Mouse (Mus musculus) cerebellum, postnatal 36 days (tissue): ENCODE results near the gene Ttc23.
A peak's percentile ranks its signal among the peaks of the same experiment; 100 is the strongest.

Source experiments
- DNase-seq, 2 experiments: peaks; one replicate each; pipeline ENCODE4 v3.0.0; 2021 to 2022; ENCODE audit warnings: mixed read lengths in 2 of 2

Gene Ttc23

DNA sequence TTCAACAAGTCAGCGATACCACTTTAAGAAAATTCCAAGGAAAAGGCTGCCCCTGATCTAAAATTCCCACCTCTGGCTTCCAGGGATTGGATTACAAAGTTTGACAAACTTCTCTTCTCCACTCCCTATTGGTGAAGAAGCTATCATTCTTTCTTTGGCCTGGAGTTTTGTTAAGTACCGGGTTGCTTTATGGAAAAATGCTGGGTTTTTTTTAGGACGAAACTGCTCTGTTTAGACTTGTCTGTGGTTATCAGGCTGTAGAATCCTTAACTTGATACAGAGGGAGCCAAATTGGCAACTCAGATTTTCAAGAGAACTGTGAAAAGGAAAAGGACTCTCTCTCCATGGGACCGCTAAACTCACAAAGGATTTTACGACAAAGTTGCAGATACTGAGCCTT is at the start of gene Ttc23:
Gene Ttc23 (plus strand): TSS at position 134 of the 400 bp plus-strand sequence.
- DNase-seq = no peak

DNA sequence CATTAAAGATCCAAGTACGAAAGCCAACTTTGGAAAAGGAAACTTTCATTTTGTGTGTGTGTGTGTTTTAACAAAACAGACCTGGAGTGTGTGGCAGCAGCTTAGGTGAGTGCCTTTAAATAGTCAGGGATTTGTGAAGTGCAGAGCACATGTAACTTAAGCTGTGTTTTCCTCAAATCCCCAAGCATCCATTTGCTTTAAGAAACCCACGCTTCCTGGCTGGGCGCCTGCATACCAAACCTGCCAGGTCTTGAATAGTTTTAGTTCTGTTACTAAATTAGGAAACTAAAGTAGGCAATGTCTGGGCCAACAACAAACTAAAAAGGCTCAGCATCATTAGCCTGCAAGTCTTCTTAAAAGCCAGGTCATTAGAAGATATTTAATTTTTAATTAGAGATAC is 49.2 kb upstream of the Ttc23 start:
- DNase-seq = no peak

DNA sequence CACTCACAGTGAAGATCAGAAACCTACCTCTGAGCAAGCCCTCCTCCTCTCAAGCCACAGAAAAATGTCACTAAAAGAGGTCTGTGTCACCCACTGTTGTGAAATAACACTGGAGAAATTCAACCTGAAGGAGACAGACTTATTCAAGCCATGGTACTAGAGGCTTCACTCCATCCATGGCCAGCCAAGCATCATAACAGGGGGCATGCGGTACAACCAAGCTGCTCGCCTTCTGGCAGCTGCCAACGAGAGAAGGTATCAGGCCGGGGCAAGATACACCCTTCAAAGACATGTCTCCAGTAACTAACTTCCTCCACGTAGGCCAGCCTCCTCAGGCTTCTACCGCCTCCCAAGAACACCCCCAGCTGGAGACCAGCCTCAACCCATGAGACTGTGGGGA is 42.1 kb upstream of the Ttc23 start:
- no peak for DNase-seq

DNA sequence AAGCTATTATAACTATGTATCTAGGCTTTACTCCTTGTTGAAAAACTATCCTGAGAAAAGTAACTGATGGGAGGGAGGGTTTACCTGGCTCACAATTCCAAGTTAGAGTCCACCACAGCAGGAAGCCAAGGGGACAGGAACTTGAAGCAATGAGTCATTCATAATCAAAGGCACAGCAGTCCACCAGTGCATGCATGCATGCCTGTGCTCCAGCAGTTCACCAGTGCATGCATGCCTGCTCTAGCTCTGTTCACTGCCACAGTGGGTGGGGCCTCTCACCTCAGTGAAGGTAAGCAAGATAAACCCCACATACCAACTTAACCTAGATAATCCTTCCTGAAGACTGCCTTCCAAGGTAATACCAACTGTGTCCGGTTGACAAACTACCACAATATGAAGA is 41.0 kb upstream of the Ttc23 start:
- no peak for DNase-seq

DNA sequence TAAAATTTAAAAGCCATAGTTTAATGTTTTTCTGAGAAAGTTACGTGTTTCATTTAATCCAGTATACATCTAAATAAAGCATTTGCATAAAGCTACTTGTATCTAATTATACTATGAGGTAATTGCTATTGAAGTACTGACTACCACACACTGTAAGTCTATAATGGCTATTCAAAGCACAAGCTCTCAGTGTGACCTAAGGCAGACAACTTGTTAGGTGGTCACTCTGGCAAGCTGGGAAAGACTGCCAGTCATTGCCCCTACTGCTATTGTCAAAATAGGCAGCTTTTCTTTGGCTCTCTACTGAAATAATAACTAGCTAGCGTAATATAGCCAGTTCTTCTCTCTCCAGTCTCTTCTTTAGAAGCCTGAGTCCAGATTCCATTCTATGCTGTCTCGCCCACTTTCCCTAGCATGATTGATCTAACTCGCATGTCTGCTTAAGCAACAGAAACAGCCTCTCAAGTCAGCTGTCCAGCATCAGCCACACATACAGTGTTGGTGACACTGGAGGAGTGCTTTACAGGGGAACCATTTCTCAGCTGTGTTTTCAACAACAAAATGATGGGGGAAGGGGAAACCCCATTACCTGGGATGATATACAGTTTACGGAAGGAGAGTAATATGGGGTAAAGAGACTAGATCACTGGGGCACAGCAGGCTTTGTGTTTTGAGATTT is 39.4 kb upstream of the Ttc23 start:
- DNase-seq = no peak

DNA sequence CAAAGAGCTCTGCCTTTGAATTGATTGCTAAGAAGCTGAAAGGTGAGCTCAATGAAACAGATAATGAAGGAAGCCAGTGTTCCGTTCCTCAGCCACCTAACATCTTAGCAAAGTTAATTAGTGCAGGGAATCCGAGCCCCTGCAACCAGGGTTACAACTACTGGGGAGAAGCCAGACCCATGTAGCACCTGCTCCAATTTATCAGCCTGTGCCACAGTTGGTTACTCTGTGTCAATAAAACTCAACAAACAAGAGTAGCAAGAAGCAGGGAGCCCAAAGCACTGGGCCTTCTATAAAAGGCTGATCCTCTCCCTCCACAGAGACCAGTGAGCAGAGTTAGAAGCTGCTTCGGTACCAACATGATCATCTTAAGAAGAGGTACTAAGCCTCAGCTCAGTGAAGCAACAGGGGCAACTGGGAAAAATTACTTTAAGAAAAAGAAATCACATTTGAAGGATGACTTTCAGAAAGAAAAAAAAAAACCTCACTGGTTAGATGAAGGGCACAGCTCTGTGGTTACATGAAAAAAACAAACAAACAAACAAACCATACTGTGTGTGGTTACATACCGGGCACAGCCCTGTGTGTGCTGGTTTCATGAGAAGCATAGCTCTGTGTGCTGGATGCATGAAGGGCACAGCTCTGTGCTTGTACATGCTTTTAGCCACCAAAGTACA is 38.7 kb upstream of the Ttc23 start:
- no peak for DNase-seq

DNA sequence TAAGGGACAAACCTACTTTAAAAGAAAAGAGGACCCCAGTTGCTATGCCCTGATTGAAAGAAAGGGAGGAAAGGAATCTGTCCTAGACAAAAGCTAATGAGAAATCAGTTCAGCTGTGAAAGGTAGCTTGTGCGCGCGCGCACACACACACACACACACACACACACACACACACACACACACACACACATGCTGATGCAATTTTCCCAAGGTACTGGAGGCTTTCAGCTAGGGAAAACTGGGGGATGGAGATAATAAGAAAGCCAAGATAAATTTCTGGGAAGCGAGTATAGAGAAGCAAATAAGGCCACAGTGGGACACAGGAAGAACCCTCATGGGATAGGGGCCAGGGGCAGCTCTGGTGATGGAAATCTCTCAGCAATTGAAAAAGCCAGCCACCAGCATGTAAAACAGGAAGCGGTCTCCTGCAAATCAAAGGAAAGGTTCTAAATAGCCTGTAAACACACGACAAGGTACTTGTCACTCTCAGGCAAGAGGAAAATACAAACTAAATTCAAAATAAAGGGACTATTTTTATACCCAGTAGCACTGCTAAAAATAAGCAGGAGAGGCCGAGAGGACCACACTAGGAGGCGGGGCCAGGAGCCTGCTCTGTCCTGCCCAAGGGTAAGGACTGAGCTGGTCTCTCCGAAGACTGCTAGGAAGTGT is 33.3 kb upstream of the Ttc23 start:
- no peak for DNase-seq

DNA sequence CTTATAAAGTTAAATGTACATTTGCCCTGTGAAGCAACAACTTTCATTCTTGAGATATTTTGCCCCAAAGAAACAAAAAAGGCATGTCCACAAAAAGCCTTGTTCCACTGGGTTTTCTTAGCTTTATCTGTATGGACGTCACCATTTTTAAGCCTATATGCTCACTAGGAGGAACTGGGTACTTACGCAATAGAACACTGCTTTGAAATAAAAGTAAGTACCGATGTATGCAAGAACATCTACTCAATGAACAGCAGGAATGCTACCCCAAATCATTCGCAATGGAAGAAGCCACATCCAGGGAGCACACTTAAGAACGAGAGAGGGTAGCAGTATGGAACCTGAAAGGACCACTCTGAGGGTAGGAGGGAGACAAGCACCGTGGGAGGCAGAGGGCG is 32.7 kb upstream of the Ttc23 start:
- DNase-seq = no peak

DNA sequence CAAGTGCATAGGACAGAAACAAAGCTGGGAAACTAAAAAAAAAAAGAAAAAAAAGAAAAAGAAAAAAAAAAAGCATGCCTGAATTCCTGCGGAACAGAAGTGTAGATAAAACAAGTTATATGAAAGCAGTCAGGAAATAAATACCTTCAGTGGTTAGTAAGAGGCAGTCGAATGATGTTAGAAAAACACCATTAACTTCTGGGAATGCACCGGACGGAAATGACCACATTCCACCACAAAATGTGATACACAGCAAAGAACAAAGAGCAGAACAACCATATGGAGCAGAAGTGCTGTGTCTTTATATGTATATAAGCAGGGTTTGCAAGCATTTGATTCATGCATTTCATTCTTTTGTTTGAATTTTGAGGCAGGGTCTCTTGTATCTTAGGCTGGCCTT is 30.3 kb upstream of the Ttc23 start:
- no peak for DNase-seq

DNA sequence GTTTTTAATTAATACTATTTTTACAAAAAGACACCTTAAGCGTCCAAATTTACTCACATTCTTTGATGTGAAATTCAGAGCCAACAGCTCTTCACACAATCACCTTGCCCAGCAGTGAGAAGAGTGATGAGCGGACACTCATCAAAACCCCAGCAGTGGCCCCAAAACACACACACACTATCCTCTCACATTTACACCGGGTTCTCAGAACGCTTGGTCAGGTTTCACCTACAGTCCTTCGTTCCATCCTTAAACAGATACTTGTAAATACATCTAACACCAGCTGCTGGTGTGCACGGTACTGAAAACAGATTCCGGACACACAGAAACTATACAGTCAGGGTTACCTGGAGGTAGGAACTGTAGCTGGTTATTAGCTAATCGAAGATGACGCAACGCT is 29.6 kb upstream of the Ttc23 start:
- DNase-seq = no peak

DNA sequence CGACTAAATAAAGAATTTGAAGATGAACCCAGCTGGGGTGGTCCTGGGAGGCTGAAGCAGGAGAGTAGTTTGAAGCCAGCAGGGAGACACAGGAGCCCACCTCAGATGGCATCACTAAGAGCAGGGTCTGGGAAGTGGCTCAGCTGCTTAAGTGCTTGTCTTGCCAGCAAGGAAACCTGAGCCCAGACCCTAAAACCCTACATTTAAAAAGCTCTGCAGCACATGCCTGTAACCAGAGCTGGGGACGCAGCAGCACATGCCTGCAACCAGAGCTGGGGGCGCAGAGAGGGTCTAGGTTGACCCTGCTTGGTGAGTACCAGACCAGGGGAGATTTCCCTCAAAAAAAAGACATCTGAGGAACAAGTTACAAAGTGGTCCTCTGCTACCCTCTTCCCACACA is 28.9 kb upstream of the Ttc23 start:
- DNase-seq = no peak

DNA sequence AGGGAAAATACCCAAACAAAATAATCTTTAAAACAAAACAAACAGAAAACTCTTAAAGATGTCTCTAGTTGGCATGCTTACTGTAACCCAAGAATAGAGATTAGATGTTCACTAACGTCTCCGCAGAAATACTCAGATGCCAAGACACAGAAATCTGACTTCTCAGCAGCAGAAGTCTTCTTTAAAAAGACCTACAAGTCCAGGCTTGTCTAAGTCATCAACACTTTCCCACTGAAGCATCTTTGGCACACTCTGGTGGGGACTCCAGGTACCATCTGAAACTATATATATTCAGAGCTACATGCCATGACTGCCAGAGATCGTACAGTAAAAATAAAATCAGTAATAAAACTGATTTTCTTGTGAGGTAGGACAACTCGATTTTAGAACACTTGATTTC is 27.4 kb upstream of the Ttc23 start:
- DNase-seq = peak in 1 of 2 experiments; percentile 36

DNA sequence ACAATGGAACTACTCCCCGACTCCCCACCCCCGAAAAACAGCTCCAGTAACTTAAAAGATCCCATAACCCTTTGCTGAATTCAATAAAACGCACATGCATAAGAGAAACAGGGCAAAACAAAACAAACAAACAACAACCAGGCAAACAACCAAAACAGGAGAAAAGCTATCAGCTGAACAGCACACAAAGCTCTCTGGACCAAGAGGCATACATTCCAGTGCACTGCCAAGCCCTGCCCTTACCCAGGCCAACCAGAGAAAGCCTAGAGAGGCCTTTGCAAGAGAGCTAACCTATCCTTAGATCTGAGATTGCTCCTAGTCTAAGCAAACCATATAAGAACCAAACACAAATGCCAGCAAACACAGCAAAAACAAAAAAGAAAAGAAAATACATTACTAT is 25.1 kb upstream of the Ttc23 start:
- DNase-seq = no peak

DNA sequence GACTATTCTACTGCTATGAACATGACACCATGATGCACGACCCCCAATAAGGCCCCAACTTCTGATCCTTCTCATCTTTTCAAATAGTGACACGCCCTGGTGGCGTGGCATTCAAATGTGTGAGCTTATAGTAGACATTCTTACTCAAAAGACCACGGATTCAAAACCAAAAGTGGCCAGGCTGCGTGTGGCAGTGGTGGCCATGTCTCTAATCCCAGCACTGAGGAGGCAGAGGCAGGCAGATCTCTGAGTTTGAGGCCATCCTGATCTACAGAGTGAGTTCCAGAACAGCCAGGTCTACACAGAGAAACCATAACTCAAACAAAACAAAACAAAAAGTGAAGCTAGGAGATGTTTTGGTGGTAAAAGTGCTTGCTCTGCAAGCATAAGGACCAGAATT is 20.5 kb upstream of the Ttc23 start:
- DNase-seq = no peak

DNA sequence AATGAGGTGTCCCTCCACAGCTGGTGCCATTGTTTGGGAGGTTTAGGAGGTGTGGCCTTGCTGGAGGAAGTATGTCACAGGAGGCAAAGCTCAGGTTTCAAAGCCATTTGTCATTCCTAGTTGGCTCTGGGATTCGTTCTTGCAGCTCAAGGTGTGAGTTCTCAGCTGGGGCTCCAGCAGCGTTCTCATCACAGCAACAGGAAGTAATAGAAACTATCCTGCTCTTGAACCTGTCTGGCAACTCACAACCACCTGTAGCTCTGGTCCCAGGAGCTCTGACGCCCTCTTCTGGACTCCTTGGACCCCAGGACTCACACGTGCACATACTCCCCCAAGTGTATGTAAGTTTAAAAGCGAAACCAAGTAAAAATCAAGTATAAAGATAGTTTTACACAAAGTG is 17.5 kb upstream of the Ttc23 start:
- no peak for DNase-seq

DNA sequence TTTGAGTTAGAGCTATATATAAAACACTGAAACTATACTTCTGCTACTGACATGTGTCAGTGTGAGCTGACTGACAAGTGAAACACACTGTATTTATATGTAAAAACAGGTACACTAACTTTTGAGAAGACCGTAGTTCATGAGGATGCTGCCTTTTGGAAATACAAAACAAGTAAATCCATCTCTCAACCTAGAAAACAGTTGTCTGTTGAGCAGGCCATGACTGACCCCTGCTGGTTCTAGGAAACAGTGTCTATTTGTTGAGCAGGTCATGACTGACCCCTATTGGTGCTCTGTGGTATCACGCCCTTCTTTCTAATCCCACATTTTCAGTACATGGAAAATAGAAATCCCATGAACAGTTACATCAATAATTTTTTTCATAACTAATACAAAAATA is 16.4 kb upstream of the Ttc23 start:
- DNase-seq = peak; percentile 78 to 88

DNA sequence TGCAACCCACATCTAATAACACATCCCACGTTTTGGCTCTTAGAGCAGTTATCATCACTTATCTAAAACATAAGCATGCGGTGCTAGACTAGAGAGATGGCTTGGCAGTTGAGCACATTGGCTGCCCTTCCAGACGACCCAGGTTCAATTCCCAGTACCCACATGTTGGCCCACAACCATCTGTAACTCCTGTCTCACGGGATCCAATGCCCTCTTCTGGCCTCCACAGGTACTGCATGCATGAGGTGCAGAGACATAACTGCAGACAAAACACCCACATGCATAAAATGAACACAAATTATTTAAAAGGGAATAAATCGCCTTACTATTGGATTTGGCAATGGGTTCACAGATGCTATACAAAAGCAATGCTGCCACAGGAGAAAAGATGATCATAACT is 14.8 kb upstream of the Ttc23 start:
- no peak for DNase-seq

DNA sequence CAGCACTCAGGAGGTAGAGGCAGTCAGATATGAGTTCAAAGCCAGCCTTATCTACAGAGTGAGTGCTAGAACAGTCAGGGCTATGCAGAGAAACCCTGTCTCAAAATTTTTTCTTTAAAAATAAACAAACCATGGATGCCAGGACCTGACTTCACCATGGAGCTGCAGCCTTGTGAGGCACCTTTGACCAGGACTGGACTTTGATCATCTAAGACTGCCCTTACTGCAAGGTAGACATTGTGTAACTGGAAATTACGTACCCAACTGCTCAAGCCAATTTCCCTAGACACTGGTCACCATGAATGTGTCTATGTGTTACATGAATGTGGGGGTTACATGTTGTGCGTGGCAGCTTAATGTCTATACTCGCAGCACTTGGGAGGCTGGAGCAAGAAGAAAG is 13.0 kb upstream of the Ttc23 start:
- no peak for DNase-seq

DNA sequence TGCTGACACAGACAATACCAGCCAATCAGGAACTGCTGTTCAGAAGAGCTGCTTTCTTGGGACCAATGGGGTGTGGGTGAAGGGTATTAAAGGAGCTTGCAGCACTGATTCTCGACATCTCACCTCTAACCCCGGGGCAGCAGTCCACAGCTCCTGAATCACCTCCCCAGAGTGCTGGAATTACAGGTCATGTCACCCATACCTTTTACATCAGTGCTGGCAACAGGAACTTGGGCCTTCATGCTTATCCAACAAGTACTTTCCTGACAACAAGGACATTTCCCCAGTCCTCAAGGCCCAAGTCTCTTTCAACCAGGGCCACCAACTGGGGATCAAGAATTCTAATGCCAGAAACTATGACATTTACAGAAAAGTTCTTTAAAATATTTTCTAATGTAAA is 11.0 kb upstream of the Ttc23 start:
- DNase-seq = no peak

DNA sequence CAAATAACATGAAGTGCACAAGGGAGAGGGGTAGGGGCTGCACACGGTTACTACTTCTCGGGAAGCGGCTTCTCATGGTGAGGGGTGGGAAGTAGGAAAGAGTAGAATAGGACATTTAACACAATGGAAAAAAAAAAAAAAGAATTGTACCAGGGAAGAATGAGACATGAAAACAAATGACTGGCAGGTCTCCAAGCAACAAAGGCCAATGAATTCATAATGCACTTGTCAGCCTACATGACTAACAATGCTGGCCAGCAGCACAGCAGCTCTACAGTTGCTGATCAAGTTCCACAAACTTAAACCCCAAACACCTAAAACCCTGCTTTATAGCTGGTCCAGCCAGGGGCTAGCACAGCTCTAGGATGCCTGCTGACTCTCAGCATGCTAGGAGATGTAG is 8.2 kb upstream of the Ttc23 start:
- no peak for DNase-seq

DNA sequence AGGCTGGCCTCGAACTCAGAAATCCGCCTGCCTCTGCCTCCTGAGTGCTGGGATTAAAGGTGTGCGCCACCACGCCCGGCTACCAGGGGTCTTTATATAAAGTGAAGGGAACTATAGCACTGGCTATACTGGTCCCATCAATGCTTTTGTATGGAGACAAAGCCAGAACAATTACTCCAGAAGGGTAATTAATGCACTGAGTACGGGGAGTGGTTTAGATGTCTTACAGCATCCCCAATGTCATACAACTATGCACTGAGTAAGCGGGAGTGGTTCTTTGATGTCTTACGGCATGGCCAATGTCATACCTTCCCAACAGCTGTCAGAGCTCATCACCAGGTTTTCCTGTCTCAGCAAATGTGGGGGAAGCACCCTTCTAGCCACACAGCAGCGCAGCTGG is 4.3 kb upstream of the Ttc23 start:
- DNase-seq = no peak

DNA sequence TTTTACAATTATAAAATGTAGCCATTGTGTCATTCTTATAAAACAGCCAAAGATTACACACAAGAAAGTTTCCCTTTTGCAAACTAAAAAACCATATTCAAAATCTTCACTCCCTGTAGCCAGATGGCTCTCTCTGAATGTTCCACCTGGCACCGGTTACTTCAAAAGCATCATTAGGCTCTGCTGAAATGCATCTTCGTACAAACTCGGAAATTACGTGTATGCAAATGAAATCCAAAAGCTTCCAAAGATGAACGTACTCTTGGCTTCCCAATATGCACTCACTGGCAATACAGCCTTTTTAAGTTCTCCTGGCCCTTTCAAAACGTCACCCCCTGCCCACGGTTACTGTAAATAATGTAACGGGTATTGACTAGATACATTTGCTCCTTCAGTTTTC is 2.9 kb upstream of the Ttc23 start:
- DNase-seq = peak in 1 of 2 experiments; percentile 25

DNA sequence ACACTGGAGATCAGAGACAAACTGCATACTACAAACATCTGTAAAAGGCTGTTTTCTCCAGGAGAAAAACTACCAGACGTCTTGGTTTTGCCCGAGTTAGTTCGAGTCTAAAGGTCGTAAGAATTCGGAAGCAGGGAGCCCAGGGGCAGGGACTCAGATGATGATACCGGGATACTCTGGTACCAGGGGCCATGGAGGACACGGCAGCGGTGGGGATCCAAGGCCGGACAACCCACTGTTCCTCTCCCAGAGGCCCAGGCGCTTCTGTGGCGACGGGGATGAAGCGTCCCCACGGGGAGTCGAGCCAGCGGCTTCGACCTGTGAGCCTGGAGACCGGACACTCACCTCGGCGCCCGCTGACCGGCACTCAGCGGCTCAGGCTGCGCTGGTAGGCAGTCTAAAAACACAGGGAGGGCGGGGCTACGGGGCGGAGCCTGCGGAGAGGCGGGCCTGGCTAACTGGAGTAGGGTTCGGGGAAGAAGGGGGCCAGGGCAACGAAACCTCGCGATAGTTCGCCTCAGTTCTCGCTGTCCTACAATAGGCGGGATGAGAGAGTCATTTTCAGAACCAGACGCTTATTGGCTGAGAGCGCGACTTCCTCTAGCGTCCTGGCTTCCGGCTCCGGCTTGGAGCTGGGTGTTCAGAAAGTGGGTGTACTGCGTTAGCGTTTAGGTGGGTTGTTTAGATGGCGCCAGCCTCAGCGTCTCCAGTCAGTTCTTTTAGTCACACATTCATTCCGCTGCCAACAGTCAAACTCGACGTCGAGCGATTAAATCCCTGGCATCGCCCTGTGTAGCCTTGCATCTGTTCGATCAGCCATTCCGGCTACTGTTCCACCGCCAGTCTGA is 2.2 kb upstream of the Ttc23 start, which contains the start of gene Lrrc28:
Gene Lrrc28 (minus strand): TSS at position 436 of the 848 bp plus-strand sequence.
- peak; percentile 98 to 99 for DNase-seq

DNA sequence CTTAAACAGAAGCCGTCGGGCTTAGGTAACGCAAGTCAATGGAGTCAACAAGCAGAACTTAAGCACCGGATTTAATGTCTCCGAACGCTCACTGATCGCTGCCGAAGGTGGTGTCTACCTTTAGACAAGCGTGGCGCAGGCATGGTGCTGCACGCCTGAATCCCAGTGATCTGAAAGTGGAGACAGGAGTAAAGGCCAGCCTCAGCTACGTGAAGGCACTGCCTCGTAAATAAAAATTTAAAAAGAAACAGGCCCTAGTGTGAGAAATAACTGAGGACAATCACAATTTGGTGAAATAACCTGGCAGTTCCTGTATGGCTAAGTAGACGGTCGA is 1.6 kb upstream of the Ttc23 start:
- no peak for DNase-seq
